Mouse (Mus musculus) ES-Bruce4 (cell line): ENCODE results near the gene Wdr24.

Experiments used
- CTCF ChIP-seq: IDR thresholded peaks from one replicate; pipeline ENCODE4 v1.8.1; 2011; ENCODE audit warnings: low read depth, low read length
- EP300 ChIP-seq: IDR thresholded peaks from 2 replicates; pipeline ENCODE4 v1.6.1; 2011; ENCODE audit warnings: low read depth, low read length; ENCODE audit not compliant: insufficient read depth
- POLR2A ChIP-seq: IDR thresholded peaks from one replicate; pipeline ENCODE4 v1.8.1; 2011; ENCODE audit warnings: low read length; ENCODE audit not compliant: insufficient read depth

- TF ChIP-seq CTCF (no peak), POLR2A (no peak), EP300 (no peak)
These were observed 3.6 kb downstream of the Wdr24 start for GRCm38 (mm10) chr17:25827011-25827410.
